Mouse (Mus musculus): ENCODE measurements around the gene Clec18a.

DNA sequence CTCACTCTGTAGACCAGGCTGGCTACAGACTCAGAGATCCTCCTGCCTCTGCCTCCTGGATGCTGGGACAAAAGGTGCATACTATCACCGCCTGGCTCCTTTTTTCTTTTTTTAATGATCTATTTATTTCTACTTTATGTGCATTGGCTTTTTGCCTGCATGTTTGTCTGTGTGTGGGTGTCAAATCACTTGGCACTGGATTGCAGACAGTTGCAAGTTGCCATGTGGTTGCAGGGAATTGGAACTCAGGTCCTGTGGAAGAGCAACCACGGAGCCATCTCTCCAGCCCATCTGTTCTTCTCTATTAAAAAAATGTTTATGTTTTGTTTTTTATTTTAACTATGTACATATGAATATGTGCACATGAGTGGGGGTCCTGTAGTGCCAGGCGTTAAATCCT lies 27.3 kb upstream of the Clec18a start:
- TF ChIP-seq CTCF (IDR thresholded peaks at IDR 0.05; ENCODE audit: low read depth, low read length) (no peak), POLR2A (IDR thresholded peaks at IDR 0.05; ENCODE audit: borderline replicate concordance, low read depth, low read length) (no peak)

All from bone marrow macrophage, adult 2 months (primary cell).